Mouse (Mus musculus) adrenal gland (tissue): ENCODE results near the gene Ank3.

ENCODE experiments used
- intact Hi-C: fragments of 180-260 bp; cut with DNase I; formaldehyde crosslinking; loops from one replicate; pipeline ENCODE4 v1.15.1; 2025

The Ank3 gene

GRCm38 (mm10) chr10:69534716-69535115 is 136.1 kb downstream of the Ank3 start:
- intact Hi-C loops, result no loop called here

DNA sequence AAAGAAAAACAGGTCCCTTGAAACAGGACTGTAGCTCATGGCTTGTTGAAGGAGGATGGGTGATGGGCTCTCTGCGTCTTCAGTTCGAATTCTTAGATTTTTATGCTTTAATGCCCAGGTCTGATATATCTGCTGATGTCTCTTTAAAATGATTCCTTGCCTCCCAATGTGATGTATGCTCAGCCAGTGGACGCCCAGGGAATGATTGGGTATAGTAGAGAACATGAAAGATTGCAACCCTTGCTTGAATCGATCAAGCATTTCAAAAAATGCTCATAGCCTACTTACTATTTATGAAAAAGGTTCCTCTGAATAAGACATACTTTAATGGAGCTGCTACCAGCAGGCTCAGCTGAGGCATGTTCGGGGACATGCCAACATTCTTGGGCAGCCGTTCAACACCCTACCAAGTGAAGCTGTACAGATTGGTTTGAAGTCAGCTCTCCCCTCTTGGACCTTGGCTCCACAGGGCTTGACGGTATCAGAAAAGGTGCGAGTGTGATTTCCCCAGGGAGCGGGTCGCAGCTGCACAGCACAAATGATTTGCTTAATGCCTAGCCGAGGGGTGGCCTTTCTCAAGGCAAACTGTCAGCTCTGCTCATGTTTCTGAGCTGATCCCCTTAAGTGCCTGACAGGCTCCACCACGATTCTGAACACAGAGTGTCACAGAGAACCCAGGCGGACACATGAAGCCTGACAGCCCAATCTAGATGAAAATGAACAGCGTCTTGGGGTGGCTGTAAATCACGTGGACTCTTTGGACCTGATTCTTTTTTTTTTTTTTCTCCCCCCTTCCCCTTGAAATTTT is 136.8 kb downstream of the Ank3 start:
- intact Hi-C loops, result no loop called here

DNA sequence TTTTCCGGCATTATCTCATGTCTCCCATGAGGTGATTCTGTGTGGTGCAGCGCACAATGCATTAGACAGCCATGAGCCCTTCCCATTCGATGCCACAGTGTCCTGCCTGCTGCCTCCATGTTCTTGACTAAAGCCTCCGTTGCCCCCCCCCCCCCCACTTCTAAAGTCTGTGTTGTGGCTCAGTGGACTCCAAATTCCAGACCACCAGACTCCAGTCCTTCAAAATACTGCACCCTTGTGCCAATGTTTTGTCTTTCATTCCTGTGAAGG is 137.3 kb downstream of the Ank3 start:
- intact Hi-C loops, result no loop called here

GRCm38 (mm10) chr10:69536372-69537075 is 138.0 kb downstream of the Ank3 start:
- intact Hi-C loops, result no loop called here

GRCm38 (mm10) chr10:69538236-69538635 is 139.7 kb downstream of the Ank3 start:
- intact Hi-C loops, result no loop called here

DNA sequence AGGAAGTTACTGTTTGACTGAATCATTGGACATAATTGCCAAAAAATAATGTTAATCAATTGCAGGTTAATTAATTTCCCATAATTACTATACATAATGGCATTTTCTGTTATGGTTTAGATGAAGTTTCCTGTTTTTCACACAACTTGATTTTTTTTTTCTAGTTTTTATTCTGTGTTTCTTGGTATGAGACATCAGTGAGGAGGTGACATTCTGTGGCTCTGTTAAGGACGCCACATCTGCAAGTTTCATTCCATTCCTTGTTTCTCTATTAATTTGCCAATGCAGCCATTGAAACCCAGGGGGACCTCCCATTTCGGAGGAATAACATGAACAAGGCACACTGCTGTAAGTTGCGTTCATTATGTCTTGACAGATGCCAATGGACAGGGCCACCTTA is 143.9 kb downstream of the Ank3 start:
- intact Hi-C loops, result no loop called here

DNA sequence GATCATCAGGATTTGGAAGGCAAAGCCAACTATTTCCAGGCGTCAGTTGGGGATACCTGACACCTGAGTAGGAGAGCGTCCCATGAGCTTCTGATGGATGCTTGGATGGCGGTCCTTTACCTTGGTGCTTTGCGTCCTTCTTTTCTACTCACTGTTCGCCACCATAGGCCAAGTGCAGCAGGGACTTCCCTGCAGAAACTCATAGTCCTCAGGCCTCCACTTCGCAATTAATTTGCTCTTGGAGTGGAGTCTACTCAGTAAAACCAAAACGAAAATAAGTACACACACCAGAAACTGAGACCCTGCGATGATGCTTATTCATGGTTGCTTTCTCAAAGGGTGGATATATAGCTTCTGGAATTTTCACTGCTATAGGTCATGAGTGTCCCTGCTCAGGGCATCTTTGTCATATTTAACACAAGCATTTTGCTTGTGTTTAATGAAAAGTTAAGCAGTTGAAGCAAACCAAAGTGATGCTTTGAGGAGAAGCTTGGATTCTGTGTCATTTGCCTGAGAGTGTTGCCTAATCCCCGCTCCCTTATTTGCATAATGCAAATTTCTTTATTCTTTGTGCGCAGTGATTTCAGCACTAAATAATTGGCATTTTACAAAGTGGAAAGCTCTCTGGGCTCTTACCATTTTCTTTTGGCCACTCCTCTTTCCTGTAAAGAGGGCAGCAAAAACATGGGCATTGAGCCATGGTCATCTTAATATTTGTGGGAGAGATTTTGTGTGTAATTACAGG is 145.5 kb downstream of the Ank3 start:
- intact Hi-C loops, result no loop called here

DNA sequence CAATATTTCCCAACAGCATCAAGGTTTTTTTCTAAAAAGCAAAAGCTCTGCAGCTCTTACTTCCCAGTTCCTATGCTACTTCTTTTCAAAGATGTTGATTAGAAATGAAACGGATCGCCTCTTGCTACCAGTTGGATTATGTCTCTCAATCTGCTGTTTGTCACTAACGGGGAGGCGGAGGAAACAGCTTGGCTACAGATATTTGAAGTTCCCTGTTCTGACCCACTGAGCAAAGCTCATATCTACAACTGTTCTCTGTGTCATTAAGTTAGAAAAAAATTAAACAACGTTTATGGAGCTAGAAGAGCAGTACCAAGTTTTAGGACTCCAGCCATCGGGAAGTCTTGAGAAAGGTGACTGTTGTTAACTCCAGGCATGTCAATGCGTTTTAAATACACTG is 146.1 kb downstream of the Ank3 start:
- intact Hi-C loops, result no loop called here

DNA sequence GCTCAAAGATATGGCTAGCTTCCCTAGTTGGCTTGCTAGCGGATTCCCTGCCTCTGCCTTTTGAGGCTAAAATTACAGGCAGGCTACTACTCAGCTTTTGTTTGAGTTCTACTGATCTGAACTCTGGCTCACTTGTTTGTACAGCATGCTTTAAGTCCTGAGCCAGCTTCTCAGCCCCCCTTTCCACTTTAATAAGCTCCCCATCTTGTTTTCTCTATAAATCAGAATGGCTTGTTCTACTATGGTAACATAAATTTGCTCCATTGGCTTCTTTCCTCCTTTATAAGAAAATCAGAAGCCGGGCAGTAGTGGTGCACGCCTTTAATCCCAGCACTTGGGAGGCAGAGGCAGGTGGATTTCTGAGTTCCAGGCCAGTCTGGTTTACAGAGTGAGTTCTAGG is 147.4 kb downstream of the Ank3 start:
- intact Hi-C loops, result no loop called here

GRCm38 (mm10) chr10:69546643-69547042 is 148.1 kb downstream of the Ank3 start:
- intact Hi-C loops, result no loop called here

DNA sequence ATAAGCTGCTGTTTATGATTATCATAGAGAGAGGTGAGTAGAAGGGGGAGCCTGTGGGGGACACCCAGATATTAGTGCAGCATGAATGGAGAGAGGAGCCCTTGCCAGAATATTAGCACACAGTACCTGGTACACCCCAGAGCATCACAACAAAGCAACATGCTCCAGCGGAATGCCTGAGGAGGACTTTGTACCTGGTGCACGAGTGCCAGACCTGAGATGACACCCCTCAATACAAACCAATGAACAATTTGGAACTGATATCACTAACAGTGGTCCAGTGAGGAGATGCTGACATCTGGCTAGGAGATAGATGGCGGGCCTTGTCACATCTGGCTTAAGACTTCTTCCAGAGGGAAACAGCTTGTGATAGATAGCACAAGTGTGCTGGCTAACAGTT is 150.2 kb downstream of the Ank3 start:
- intact Hi-C loops, result no loop called here

GRCm38 (mm10) chr10:69549221-69549620 is 150.6 kb downstream of the Ank3 start:
- intact Hi-C loops, result no loop called here

DNA sequence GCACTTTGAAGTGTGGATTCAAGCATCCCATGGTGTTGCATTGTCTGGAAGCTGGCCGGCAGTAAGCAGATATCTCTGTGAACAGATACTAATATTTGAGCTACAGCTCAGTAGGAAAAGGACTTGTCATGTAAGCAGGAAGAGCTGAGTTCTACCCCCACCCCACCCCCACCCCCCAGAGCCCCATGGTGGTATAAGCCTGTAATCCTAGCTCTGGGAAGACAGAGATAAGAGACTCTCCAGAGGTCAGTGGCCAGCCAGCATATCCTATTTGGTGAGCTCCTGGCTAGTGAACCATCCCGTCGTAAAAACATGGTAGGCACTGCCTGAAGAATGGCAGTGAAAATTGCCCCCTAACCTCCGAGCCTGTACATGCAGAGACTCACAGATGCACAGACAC is 152.3 kb downstream of the Ank3 start:
- intact Hi-C loops, result no loop called here

- intact Hi-C loops, result no loop called here
These were observed 154.5 kb downstream of the Ank3 start for GRCm38 (mm10) chr10:69553091-69553490.

DNA sequence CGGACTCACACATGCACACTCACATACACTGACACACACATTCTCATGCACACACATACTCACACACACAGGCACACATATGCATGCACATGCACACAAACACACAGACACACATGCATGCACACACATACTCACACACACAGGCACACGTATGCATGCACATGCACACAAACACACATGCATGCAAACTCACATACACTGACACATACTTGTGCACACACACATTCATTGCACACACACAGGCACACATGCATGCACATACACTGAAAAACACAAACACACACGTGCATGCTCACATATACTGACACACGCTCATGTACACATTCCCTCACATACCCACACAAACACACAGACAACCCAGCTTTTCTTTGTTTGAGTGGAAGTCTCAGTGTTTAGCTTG is 157.0 kb downstream of the Ank3 start:
- intact Hi-C loops, result no loop called here

DNA sequence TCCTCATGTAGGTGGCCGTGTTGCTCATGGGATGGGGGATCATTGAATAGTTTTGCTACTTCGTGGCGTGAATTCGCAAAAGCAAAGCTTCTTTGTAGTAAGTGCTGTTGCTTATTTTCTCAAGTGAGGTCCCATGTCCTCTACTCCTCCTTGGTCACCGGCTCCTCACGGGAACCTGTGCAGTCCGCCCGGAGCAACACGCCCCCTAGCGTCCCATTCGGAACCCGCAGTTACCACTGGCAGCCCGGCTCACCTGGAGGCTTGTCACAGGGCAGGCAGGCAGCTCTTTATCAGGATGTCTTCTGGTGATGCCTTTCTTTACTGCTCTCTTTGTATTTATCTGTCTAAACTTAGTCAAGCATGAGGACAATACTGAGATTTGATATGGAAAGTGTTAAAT is 157.7 kb downstream of the Ank3 start:
- intact Hi-C loops, result no loop called here

DNA sequence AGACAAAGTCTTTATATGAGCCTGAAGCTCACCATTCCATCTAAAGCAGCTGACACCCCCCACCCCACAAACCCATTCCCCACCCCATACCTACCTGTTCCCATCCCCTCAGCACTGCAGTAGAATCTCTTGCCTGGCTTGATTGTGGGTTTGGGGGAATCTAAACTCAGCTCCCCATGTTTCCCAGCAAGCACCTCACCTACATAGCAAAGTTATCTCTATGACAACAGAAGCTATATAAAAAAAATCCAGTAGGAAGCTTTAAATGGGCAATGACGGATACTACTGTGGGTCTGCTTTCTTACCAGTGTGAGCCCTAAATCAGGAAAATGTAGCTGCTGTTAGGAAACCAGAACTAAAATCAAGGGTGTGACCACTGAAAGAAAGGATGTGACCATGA is 161.7 kb downstream of the Ank3 start:
- intact Hi-C loops, result no loop called here

GRCm38 (mm10) chr10:69562931-69563330 is 164.4 kb downstream of the Ank3 start:
- intact Hi-C loops, result no loop called here

- intact Hi-C loops, result no loop called here
These were observed 166.5 kb downstream of the Ank3 start for GRCm38 (mm10) chr10:69565052-69565451.

DNA sequence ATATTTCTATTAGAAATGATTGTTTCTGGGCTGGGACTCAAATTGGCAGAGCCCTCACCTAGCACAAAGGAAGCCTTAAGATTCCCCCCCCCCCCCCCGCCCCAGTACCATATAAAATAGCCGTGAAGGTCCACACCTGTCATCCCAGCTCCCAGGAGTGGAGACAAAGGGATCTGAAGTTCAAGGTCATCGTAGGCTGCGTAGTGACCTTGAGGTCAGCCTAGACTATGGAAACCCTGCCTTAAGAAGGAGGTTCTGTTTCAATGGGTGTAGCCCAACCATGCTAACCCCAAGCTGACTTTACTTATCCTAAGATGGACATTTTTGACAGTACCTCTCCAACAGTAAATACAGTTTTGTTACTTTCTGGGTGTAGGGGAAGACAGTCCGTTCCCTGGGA is 170.4 kb downstream of the Ank3 start:
- intact Hi-C loops, result no loop called here

DNA sequence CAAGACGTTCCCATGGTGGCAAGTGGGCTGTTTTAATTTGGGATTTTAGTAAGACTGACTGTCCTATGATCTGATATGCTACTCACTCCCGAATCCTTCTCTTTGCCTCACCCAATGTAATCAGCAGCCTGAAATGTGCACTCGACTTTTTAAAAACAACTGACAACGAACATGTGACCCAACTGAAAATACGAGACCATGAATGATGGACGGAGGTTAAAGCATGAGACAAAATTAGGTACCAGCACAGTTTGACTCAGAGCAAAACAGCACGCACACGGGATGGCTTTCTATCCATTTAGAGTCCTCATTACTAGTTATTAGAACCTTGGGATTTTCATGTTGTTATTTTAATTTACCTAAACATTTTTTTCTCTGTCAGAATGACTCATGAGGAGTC is 171.2 kb downstream of the Ank3 start:
- intact Hi-C loops, result no loop called here

DNA sequence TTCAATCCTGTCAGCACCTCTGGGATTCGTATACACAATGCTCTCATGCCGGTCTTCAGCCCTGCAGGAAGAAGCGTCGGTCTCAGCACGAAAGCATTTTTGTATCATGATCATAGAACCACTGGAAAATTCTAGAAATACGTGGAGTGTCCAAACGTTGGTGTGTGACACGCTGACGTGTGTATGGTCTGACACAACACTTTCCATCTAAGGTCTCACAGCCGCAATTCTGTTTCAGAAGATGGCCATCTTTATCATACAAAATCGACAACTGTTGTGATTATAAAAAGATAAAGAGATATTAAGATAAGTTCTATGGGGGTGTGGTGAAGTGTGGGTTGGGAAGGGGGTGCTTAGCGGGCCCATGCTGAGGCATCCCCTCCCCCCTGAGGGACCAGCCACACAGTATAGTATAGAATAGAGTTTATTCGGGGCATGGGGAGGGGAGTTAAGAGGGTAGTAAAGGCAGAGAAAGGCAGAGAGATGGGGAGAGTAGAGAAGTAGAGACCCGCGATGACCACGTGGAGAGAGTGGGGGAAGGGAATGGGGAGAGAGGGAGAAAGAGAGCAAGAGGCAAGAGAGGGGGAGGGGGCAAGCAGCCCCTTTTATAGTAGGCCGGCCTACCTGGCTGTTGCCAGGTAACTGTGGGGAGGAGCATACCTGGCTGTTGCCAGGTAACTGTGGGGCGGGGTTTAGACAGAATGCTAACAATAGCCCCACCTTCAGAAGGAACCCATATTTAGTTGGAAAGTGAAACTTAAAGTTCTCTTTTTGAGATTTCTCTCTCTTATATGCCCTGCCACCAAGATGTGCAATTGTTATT is 172.1 kb downstream of the Ank3 start:
- intact Hi-C loops, result no loop called here
